Mouse (Mus musculus) ES-E14 (cell line): ENCODE data around the gene Rab30. TPM values are rescaled to one million over a fixed set of nuclear protein-coding genes. Genes with fewer than 3 reads are reported as not detected.

Experiments used
- DNase-seq: peaks from one replicate; pipeline ENCODE4 v3.0.0-alpha.2; 2013; ENCODE audit warnings: low read depth, low spot score
- H3K27ac ChIP-seq: 2 replicates; pipeline ENCODE4 v1.5.1; 2012; ENCODE audit warnings: low read depth, mild to moderate bottlenecking, low read length, moderate library complexity, mixed read lengths; ENCODE audit not compliant: poor library complexity, insufficient read depth, severe bottlenecking
- H3K36me3 ChIP-seq: 2 replicates; pipeline ENCODE4 v1.6.1; 2012; ENCODE audit warnings: mild to moderate bottlenecking, low read length, moderate library complexity, mixed read lengths; ENCODE audit not compliant: control insufficient read depth, poor library complexity, insufficient read depth, severe bottlenecking
- H3K4me1 ChIP-seq, 2 experiments: fragments of 150-350 bp in 1 of 2; sonication (generic) in 1 of 2; 2 replicates each; pipeline ENCODE4 v1.6.1; 2012; ENCODE audit warnings: low read length in 2 of 2, mild to moderate bottlenecking in 1 of 2, mixed read lengths in 1 of 2; ENCODE audit not compliant: control insufficient read depth in 2 of 2, insufficient read depth in 2 of 2, poor library complexity in 1 of 2
- H3K4me3 ChIP-seq, 2 experiments: fragments of 150-350 bp in 1 of 2; sonication (generic) in 1 of 2; 2 replicates each; pipeline ENCODE4 v1.5.1; 2012; ENCODE audit warnings: low read length in 2 of 2, low read depth in 1 of 2, mild to moderate bottlenecking in 1 of 2, mixed read lengths in 1 of 2; ENCODE audit not compliant: insufficient read depth in 1 of 2, poor library complexity in 1 of 2, severe bottlenecking in 1 of 2
- H3K9ac ChIP-seq: 2 replicates; pipeline ENCODE4 v1.6.1; 2012; ENCODE audit warnings: low read depth, mild to moderate bottlenecking, low read length, mixed read lengths; ENCODE audit not compliant: poor library complexity, insufficient read depth, severe bottlenecking
- H3K9me3 ChIP-seq: fragments of 150-350 bp; sonication (generic); 2 replicates; pipeline ENCODE4 v1.6.1; 2012; ENCODE audit warnings: low read depth, mild to moderate bottlenecking, low read length; ENCODE audit not compliant: control insufficient read depth, insufficient read depth
- CHD2 ChIP-seq: IDR thresholded peaks from 2 replicates; pipeline ENCODE4 v1.6.1; 2014; ENCODE audit warnings: mild to moderate bottlenecking, low read depth, low read length, inconsistent platforms
- HCFC1 ChIP-seq: IDR thresholded peaks from 2 replicates; pipeline ENCODE4 v1.6.1; 2012; ENCODE audit warnings: low read length, inconsistent platforms, borderline replicate concordance; ENCODE audit not compliant: insufficient read depth
- MAFK ChIP-seq: IDR thresholded peaks from 2 replicates; pipeline ENCODE4 v1.6.1; 2014; ENCODE audit warnings: mild to moderate bottlenecking, low read depth, low read length, inconsistent platforms; ENCODE audit not compliant: insufficient read depth
- ZC3H11A ChIP-seq: IDR thresholded peaks from 2 replicates; pipeline ENCODE4 v1.6.1; 2012; ENCODE audit warnings: low read depth, mild to moderate bottlenecking, inconsistent platforms, low read length, borderline replicate concordance
- ZNF384 ChIP-seq: IDR thresholded peaks from 2 replicates; pipeline ENCODE4 v1.6.1; 2012; ENCODE audit warnings: low read depth, low read length, inconsistent platforms
- in situ Hi-C, 2 experiments: fragments of 600-800 bp; cut with MboI; formaldehyde crosslinking; loops; one replicate each; pipeline ENCODE4 v1.15.1; 2025; ENCODE audit warnings: low sequenced_read_pairs in 2 of 2, inconsistent platforms in 1 of 2; ENCODE audit not compliant: unreplicated experiment in 2 of 2
- total RNA-seq: library from RNA; depleted of rRNA; stranded (reverse); fragments of 300-350 nt; gene quantifications from 2 replicates; pipeline ENCODE4 v1.2.3, GENCODE M21; 2012

Rab30 gene
- total RNA-seq, 1 experiment, result 7.4 TPM

GRCm38 (mm10) chr7:92706711-92707110 lies 34.7 kb upstream of the Rab30 start:
- TF ChIP-seq ZNF384 (no peak), ZC3H11A (no peak), MAFK (no peak), CHD2 (no peak), HCFC1 (no peak)
- Histone ChIP-seq H3K4me1 (no peaks in the 10 kb centered on the region), H3K9ac (no peak overlapping the region), H3K9me3 (no peaks in the 10 kb centered on the region), H3K36me3 (no peaks in the 10 kb centered on the region), H3K27ac (no peak overlapping the region), H3K4me3 (no peak overlapping the region)
- DNase-seq, result no peak
- in situ Hi-C loops, result no loop called here

- Histone ChIP-seq H3K4me1 (no peaks in the 10 kb centered on the region), H3K4me3 (no peak overlapping the region), H3K36me3 (no peaks in the 10 kb centered on the region), H3K27ac (no peak overlapping the region), H3K9ac (no peak overlapping the region), H3K9me3 (no peaks in the 10 kb centered on the region)
- TF ChIP-seq CHD2 (no peak), MAFK (no peak), ZNF384 (no peak), HCFC1 (no peak), ZC3H11A (no peak)
- in situ Hi-C loops, result no loop called here
- no peak for DNase-seq
Measured at GRCm38 (mm10) chr7:92709573-92709972, 31.8 kb upstream of the Rab30 start.

DNA sequence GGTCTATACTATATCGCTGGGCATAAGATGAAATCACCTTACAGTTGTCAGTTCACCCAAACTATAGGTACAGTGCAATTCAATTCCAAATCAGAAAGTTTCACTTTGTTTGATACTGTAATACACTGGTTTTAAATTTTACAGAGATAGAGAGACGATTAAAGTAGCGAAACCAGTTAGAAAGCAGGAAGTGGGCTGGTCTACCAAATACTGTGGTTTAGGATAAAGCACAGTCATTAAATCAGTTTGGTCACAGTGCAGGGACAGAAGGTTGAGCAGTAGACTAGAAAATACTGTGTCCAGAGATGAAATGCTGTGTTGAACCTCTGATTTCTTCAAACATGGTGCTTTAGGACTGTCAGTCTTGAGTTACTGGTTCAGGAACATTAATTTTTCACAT lies 29.8 kb upstream of the Rab30 start:
- DNase-seq, result no peak
- Histone ChIP-seq H3K4me3 (no peak overlapping the region), H3K9me3 (no peaks in the 10 kb centered on the region), H3K4me1 (no peaks in the 10 kb centered on the region), H3K27ac (no peak overlapping the region), H3K9ac (no peak overlapping the region), H3K36me3 (no peaks in the 10 kb centered on the region)
- TF ChIP-seq ZC3H11A, result no peak
- TF ChIP-seq MAFK, result no peak
- no peak for TF ChIP-seq CHD2
- no peak for TF ChIP-seq HCFC1
- TF ChIP-seq ZNF384, result no peak
- in situ Hi-C loops, result no loop called here

DNA sequence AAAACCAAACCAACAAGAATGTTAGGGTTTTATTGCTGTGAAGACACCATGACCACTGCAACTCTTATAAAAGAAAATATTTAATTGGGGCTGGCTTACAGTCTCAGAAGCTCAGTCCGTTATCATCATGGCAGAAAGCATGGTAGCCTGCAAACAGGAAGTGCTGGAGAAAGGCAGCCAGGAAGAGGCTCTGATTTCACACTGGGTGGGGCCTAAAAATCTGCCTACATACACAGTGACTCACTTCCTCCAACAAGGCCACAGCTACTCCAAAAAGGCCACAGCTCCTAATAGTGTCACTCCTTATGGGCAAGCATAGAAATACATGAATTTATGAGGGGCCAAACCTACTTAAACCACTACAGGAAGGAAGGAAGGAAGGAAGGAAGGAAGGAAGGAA lies 26.3 kb upstream of the Rab30 start:
- in situ Hi-C loops, result no loop called here
- Histone ChIP-seq H3K9ac (no peak overlapping the region), H3K36me3 (no peaks in the 10 kb centered on the region), H3K4me1 (no peaks in the 10 kb centered on the region), H3K4me3 (no peak overlapping the region), H3K27ac (no peak overlapping the region), H3K9me3 (no peaks in the 10 kb centered on the region)
- TF ChIP-seq HCFC1 (no peak), MAFK (no peak), ZC3H11A (no peak), ZNF384 (no peak), CHD2 (no peak)
- no peak for DNase-seq

- Histone ChIP-seq H3K27ac (no peak overlapping the region), H3K4me1 (no peaks in the 10 kb centered on the region), H3K9ac (no peak overlapping the region), H3K4me3 (no peak overlapping the region), H3K9me3 (no peaks in the 10 kb centered on the region), H3K36me3 (no peaks in the 10 kb centered on the region)
- in situ Hi-C loops, result no loop called here
- no peak for TF ChIP-seq HCFC1
- no peak for TF ChIP-seq ZC3H11A
- TF ChIP-seq CHD2, result no peak
- TF ChIP-seq MAFK, result 0 out of 2 replicates have a peak, but pooled peaks have one; percentile 8
- no peak for TF ChIP-seq ZNF384
- no peak for DNase-seq
Measured at GRCm38 (mm10) chr7:92720156-92720905, 21.1 kb upstream of the Rab30 start.
